Mouse (Mus musculus): ENCODE data around the gene Dtd1. TPM values are rescaled to one million over a fixed set of nuclear protein-coding genes. Genes with fewer than 3 reads are reported as not detected.

Gene Dtd1
- 20.0 and 20.3 TPM in 2 replicates for polyA plus RNA-seq (2015; fragmentation: Nextera tagmentation; extraction: Ambion mirVana)

DNA sequence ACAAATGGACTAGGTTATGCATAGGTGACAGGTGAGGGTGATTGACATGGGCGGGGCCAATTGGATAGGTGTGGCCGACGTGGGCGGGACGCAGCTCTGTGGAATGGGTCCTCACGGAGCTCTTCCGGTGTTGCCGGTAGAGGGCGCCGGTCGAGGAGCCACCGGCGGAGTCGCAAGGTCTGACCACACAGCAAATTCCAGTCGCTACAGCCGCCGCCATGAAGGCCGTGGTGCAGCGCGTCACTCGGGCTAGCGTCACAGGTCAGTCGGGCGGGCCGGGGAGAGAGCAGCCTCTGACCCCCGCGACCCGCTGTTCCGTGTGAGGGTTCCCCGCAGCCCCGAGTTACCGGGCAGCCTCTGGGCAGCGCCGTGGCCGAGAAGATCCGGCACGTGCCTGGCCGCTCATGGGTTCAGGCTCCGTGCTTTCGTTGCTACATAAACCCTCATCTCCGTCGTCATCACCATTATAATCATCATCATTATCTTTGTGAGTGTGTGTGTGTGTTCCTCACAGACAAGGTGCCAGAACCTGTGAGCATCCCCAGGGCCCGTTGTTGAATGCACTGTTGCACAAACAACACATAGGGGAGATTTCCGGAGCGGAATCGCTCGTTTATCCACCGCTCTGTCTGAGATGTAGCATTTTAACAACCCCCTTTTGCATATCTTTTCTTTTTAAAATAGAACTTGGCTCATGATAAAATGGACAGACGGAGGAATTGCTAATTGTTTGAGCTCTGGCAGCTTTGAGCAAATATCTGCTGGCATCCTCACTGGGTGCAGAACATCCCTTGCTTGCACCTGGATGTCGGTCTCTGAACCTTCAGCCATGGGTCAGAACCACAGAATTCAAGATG is at the start of gene Dtd1:
TSS of gene Dtd1 (plus strand) at position 67 of the 857 bp plus-strand sequence.

DNA sequence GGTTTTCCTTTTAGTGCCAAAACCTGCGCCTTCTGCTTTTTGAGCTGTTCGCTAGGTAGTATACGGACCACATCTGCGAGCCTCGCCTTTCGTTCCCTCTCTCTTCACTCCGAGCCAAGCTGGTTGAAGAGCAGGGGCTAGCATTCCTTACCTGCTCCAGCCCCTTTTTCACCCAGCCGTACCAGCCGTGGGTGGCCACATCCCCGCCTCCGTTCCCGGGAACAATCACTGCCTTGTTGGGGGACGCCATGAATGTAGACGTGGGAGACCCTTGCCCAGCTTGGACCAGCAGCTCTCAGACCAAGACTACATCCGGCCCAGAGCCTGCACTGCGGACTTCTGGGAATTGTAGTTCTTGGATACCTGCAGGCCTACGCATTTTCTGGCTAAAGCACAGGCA is 49.2 kb upstream of the Dtd1 start, which contains the start of gene Rbbp9:
TSS of gene Rbbp9 (minus strand) at position 341 of the 400 bp plus-strand sequence.

DNA sequence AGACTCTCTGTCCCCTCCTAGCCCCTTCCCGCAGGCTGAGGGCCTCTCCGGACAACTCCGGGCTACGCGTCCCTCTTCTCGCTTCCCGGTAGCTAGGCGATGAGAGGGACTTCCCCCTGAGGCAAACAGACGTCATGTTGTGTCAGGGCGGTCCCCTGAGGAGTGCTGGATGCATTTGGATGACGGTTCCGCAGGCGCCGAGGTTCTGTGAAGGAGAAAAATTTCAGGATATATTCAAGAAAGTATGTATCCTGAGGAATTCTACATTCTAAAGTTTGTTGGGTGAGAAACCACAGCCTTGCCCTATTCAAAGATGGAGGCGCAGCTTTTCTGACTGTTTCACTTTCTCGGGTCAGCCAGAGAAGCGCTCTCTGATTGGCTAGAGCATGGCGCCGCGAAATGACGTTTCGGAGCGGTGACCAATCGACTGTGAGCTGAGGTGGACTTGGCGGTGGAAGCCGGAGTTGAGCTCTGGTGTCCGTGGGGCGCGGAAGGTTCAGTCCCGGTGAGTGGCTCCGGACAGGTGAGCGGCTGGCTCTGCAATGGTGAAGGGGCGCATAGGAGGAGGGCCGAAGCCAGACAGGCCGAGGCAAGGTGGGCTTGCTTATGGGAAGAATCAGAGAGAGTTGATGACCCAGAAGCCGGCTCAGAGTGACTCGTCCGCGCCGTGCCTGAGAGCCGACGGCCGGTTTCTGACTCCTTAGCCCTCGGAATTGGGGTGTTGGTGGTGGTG is 43.7 kb upstream of the Dtd1 start, which contains the start of gene Sec23b:
TSS of gene Sec23b (plus strand) at position 410 of the 733 bp plus-strand sequence.

DNA sequence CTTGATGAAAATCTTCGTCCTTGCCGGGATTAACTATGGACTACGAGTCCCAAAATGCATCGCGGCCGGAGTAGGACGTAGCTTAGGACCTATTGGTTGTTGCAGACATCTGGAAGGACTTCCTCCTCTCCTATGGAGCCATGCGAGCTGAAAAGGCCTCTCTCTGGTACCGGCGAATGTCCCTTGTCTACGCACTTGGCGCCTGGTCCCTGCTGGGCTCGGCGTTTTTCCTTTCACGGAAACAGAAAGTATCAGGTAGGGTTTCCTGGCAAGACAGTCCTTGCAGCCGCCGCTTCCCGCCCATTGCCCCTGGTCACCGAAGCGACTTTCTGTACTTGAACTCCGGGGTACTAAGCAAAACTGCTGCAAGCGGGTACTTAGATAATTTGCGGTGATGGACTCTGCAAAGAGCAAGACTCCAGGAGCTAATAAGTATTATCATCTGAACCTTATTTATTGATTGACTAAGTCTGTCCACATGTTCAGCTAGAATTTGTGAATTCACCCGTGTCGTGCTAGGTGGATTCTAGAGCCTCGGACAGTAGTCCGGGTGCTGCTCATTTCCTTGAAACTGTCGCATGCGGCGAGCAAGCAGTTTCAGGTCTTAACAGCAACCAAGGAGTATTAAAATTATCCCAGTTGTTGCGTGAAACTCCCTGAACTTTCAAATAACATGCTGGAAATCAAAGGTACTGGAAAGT is 5.6 kb upstream of the Dtd1 start, which contains the start of gene Smim26:
TSS of gene Smim26 (plus strand) at position 104 of the 701 bp plus-strand sequence.

Small RNA genes lying within 50 kb of the gene (microRNA-seq; reads per million reads assigned to microRNA genes)
- gene Gm24823, result 0 reads per million in 2 experiments

Other genes with a start within 250 kb of the Dtd1 start
- 20.6 and 22.8 TPM in 2 replicates for gene Kat14, start 230.9 kb upstream of the Dtd1 start, polyA plus RNA-seq (2015; fragmentation: Nextera tagmentation; extraction: Ambion mirVana)
- gene Pet117, start 230.9 kb upstream of the Dtd1 start, polyA plus RNA-seq (2015; fragmentation: Nextera tagmentation; extraction: Ambion mirVana), result 3.9 and 4.4 TPM in 2 replicates
- 0.23 and 0.27 TPM in 2 replicates for gene Dzank1, start 72.5 kb upstream of the Dtd1 start, polyA plus RNA-seq (2015; fragmentation: Nextera tagmentation; extraction: Ambion mirVana)
- gene Polr3f, start 72.2 kb upstream of the Dtd1 start, polyA plus RNA-seq (2015; fragmentation: Nextera tagmentation; extraction: Ambion mirVana), result 10.2 and 10.7 TPM in 2 replicates
- gene Rbbp9, start 49.0 kb upstream of the Dtd1 start, polyA plus RNA-seq (2015; fragmentation: Nextera tagmentation; extraction: Ambion mirVana), result 18.5 and 20.9 TPM in 2 replicates
- 19.7 and 23.6 TPM in 2 replicates for gene Sec23b, start 43.7 kb upstream of the Dtd1 start, polyA plus RNA-seq (2015; fragmentation: Nextera tagmentation; extraction: Ambion mirVana)
- gene Smim26, start 5.8 kb upstream of the Dtd1 start, polyA plus RNA-seq (2015; fragmentation: Nextera tagmentation; extraction: Ambion mirVana), result 59.5 and 68.0 TPM in 2 replicates
- not detected in 2 replicates for gene Scp2d1, start 223.8 kb downstream of the Dtd1 start, polyA plus RNA-seq (2015; fragmentation: Nextera tagmentation; extraction: Ambion mirVana)